Mouse (Mus musculus) heart, postnatal 25 days (tissue): ENCODE data around the gene Gm10521. TPM values are rescaled to one million over a fixed set of nuclear protein-coding genes. Genes with fewer than 3 reads are reported as not detected.

Experiments
- DNase-seq: peaks from one replicate; pipeline ENCODE4 v3.0.0; 2022; ENCODE audit warnings: low spot score
- intact Hi-C: fragments of 180-260 bp; cut with DNase I; formaldehyde crosslinking; loops from one replicate; pipeline ENCODE4 v1.15.1; 2025
- total RNA-seq, 2 experiments: library from RNA; stranded (reverse); gene quantifications; 2 replicates each; pipeline ENCODE4 v1.2.3; 2021

Gm10521 gene
- total RNA-seq, 2 experiments from 2014 or later, result 0.08 to 0.16 TPM

GRCm38 (mm10) chr1:171940626-171941025, 45.2 kb downstream of the Gm10521 start:
- intact Hi-C loops, result no loop called here

GRCm38 (mm10) chr1:171946447-171946995, 51.1 kb downstream of the Gm10521 start:
- no peak for DNase-seq

More at GRCm38 (mm10) chr1:171940626-171941025, 45.2 kb downstream of the Gm10521 start:
- no peak for DNase-seq

More at GRCm38 (mm10) chr1:171946447-171946995, 51.1 kb downstream of the Gm10521 start:
- intact Hi-C loops, result no loop called here

Other genes with a start within 250 kb of the Gm10521 start
- gene Slamf7, start 242.6 kb upstream of the Gm10521 start, total RNA-seq, result under 1 TPM; 0.18 to 0.22 TPM
- 1 to 10 TPM; 2.0 to 3.0 TPM for gene Cd48, start 213.7 kb upstream of the Gm10521 start, total RNA-seq
- under 1 TPM; 0.23 to 0.67 TPM for gene Slamf1, start 128.5 kb upstream of the Gm10521 start, total RNA-seq
- gene Cd84, start 56.0 kb upstream of the Gm10521 start, total RNA-seq, result 1 to 10 TPM; 1.5 to 2.4 TPM
- gene Slamf6, start 21.9 kb downstream of the Gm10521 start, total RNA-seq, result under 1 TPM in 1 of 2 experiments, not detected in 1; 0.47 TPM
- 1 to 10 TPM; 1.5 to 2.4 TPM for gene Vangl2, start 132.8 kb downstream of the Gm10521 start, total RNA-seq
- not detected for gene Nhlh1, start 161.9 kb downstream of the Gm10521 start, total RNA-seq
- 100 to 1,000 TPM; 104 to 113 TPM for gene Copa, start 186.9 kb downstream of the Gm10521 start, total RNA-seq
- 10 to 100 TPM; 42.8 to 44.4 TPM for gene Ncstn, start 187.1 kb downstream of the Gm10521 start, total RNA-seq
- gene Pex19, start 231.1 kb downstream of the Gm10521 start, total RNA-seq, result 100 to 1,000 TPM; 120 to 122 TPM